Mouse (Mus musculus) embryo, embryonic 11 days (tissue): ENCODE data around the gene Plcl1.
A peak's percentile ranks its signal among the peaks of the same experiment; 100 is the strongest.

Experiments
- DNase-seq: peaks from one replicate; pipeline ENCODE4 v3.0.0-alpha.2; 2015

Gene Plcl1

DNA sequence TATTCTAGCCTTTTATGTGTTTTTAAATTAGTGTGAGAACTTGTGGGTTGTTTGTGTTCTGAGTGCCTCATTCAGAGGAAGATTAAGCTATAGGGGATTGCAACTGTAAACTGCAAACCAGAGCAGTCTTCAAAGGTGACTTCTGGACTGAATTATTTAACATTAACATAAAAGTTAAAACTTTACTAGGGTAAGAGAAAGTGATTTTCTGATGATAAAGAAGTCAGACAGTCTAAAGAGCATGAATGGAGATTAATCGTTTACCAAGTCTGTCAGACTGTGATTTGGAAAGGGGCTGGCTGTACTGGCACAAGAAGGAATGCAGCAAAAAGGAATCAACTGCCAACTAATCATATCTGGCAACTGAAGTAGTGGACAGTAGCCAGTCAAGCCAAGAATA, 301.2 kb downstream of the Plcl1 start:
- no peak for DNase-seq

DNA sequence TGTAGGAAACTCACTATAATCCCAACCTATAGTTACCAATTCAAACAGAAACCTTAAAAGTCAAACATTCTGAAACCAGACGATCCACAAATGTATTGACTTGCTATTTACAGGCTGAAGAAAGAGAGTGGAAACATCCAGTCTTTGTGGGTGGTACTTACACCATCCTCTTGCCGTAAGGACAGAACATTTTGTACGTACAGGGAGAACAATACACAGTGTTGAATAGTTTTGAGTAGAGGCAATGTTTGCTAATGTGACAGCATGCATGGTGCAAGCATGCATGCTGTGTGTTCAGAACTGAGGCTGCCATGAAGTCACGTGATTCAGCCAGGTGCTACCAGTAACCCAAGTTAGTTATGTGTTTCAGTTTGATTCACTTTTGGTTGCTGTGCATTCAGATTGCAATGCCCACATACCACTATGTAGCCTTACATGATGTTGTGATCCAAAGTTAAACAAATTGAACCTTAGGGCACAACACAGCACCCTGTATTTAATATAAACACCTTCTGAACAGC, 311.6 kb downstream of the Plcl1 start:
- DNase-seq: no peak

DNA sequence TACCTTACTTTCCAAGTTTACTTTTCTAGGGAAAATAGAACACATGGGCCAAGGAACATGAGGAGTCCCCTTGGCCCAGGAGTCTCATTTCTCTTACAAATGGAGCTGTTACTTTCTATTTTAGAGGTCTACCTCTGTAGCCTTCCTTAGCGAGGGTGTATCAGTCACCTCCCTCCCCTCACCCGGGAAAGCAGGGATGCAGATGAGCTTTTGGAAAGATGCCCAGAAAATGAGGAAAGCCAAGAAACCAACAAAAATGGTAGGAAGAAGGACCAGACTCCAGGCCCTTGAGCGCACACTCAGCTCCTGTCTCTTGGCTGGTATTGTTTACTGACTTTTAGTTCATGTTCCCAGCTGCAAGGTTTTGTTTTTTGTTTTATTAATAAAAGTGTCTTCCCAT, 319.7 kb downstream of the Plcl1 start:
- no peak for DNase-seq

DNA sequence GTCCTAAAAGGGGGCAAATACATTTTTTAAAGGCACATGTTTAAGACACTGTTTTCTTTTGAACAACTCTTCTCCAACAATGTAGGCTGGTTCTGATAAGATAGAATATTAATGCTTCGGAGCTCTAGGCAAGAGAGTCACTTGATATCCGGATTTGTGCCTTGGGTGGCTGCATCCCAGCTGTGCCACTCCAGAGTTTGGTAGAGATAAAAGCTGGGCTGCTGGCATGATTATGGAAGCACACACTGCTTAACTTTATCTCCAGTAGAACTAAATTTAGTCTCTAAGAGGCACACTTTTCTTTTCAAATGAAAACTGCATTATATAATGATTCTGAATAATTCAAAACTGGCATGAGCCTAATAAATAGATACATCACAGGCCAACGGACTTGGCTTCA, 323.6 kb downstream of the Plcl1 start:
- DNase-seq: no peak

DNA sequence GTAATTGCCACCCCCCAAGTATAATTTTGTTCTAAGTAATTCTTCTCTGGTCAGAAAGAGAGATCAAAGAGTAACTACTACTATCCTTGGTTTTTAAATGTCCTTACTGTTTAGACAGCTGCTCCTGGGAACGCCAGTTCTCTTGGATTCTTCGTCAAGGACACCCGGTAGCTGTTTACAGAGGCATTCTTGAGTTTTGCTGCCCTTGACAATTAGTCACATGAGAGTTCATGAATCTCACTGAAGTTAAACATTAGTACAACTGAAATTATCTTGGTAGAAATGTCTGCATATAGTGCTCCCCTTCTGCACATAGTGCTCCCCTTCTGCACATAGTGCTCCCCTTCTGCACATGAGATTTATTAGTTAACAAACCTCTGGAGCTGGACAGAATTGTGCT, 327.2 kb downstream of the Plcl1 start:
- DNase-seq: no peak

DNA sequence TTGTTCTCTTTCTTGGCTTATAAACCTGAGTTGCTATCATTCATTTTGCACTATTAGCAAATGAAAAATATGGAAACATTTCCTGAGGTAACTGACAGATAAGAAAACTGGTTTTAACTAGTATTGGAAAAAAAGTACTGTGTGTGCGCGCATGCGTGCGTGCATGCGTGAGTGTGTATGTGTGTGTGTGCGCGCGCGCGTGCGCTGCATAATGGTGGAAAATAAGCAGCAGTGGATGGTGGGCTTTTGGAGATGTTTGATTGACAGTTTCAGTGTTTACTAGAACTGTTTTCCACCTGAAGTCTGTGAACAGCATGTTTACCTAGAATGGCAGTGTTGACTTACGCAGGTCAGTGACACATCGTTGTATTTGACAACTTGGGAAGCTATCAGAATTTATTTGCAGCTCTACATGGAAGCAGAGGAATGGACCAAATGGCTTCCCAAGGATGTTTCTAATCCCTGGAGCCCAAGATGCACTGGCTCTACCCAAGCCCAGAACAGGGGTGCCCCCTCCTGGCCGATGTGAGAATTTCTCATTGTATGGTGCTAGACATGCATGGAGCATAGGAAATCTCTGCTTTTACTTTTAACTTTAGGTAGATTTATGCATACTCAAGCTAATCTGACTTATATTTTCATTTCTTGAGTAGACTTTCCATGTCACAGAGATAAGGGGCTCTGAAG, 330.5 kb downstream of the Plcl1 start:
- peak; percentile 85 for DNase-seq

DNA sequence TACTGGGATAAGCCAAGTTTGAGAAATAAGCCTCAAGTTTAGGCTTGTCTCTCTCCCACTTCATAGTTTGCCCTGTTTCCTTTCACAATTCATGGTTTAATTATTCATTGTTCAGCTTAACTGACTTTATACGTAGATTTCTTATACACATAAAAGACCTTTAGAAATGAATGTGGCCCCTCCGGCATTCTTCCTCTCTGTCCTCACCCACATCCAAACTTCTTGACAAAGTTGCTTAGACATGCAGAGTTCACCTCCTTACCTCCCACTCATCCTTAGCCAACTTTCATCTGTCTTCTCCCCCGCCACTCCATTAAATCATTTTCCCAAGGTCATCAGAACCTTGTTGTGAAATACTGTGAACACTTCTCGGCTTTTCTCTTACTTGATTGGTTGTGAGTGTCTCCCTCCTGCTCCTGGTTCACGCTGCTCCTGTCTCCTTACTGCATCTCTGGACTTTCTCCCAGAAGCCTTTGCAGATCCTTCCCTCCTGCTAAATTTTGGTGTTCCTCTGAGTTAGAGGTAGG, 331.1 kb downstream of the Plcl1 start:
- no peak for DNase-seq

DNA sequence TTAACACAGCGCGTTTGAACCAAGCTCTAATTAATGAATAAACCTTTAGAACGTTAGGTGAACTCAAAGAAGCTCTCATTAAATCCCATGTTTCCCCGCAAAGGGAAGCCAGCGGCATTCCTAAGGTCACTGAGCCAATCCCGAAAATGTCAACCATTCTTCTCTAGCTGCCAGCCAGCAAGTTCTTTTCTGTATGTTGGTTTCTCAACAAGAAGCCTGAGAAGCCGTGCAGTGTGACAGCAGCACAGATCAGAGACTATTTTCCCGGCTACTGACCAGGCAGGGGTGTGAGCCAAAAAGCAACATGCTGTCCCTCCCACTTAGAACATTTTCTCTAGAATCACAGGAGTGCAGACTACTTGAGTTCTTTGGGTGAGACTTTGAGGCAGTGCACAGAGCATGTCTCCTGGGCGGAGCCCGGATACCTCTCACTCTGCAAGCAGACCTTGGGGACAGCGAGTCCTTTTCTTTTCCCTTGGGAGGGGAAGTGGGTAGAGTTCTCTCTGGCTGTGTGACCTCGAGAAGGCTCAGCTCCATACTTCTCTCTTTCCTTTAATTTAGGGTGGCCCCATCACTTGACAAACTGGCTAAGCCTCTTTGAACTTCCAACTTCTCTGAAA, 333.1 kb downstream of the Plcl1 start:
- no peak for DNase-seq

DNA sequence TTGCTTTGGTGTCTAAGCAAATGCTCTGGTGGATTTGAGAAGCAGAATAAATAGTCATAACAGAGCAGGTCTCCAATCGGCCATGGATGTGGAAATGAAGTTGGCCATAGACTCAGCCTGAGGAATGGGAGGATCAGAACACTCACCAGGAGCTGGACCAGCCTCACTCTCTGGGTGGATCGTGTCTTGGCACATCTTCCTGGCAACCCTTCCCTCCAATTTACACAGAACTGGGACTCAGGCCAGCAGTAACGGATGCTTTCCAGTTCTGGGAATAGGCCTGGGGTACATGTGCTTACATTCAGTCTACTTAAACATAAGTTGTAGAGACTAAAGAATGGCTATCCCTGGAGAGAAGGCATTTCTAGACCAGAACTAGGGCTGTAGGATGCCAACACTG, 336.2 kb downstream of the Plcl1 start:
- no peak for DNase-seq

DNA sequence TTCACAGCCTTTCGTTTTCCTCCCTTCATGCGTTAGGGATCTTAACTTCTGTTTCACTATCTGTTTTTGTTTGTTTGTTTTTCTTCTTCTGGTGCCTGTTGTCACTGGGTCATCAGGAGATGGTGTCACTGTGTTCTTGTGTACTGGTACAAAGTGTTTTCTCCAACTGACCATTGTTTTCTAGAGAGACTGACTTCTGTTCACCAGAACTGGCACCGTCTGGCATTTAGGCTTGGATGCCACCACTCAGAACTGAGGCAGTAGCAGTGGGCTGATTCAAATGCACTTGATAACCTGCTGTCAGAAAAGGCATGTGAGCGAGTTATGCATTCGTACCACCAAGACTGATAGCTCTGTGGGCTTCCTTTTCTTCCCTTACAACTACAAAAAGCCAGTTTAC, 342.8 kb downstream of the Plcl1 start:
- DNase-seq: no peak

DNA sequence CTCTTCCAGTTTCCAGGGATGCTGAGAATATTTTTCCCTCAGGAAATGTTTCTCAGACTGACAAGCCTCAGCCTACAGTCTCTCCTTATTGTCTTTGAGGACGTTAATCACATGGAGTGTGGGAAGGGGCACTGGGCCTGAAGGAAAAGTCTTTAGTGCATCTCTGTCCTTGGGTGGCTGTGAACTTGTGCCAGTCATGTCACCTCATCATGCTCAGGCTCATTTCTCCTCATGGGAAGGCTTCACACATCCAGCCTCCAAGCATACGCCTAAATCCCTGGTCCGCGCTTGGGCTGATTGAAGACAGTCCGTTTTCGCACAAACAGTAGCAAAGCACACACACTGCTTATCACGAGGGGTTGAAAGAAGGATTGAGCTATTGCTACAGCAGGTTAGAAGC, 344.0 kb downstream of the Plcl1 start:
- no peak for DNase-seq

DNA sequence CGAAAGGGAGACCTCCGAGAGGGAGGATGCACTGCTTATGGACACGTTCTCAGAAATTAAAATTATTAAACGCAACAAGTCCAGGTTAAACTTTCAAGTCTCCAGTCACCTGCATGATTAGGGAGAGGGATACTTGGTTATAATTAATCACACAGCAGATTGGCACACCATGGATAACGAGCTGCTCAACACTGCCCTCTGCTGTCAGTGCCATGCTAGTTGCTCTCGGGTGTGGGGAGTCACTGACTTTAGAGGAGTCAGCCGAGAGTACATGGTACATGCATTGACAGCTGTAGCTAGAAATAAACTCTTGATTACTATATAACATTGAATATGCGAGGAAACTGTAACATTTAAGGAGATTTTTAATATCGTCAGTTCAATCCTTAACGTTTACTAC, 350.0 kb downstream of the Plcl1 start:
- peak; percentile 50 for DNase-seq

DNA sequence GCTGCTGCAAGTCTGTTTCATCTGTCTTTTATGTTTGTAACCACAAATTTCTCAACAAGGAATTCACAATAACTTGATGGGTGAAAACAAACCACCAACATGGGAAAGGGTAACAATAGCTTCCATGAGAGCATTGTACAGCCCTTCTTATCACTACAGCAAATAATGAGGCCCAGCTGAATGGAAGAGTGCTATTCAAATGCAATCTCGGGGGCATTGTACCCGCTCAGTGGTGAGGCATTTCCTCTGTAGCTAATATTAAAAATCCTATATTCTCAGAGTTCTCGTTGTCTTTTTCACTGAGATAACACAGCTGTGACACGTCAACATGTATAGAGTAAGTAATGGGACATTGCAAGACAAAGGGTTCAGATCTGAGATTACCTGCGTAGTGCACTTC, 356.6 kb downstream of the Plcl1 start:
- no peak for DNase-seq

DNA sequence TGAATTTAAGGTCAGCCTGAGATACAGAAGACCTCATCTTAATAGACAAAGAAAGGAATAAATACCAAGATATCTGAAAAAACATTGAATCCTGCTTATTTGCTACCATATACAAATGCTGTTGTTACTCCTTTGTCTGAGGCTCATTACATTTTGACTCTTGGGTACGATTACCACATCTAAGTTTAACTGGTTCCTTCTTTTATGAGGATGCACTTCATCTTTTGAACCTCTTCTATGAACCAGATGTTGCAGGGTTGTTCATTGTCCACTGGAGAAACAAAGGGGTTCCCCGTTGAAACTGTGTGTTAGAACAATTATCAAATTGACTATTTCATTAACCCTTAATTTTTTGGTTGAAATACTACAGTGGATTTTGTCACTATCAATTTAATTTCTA, 357.4 kb downstream of the Plcl1 start:
- DNase-seq: no peak

DNA sequence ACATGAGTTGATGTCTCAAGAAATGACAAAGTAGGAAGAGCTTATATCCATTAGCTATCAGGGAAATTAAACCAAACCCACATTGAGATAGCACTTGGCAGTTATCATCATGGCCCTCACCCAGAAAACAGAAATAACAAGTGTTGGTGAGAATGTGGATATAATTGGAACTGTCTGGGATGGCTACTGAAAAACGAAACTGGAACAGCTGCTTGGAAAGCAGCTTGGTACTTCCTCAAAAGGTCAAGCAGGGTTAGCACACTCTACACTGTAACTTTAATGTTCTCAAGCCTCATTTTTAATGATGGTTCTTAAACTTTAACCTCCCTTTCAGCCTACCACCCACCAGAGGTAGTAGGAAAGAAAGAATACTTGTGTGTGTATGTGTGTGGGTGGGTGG, 361.0 kb downstream of the Plcl1 start:
- no peak for DNase-seq

DNA sequence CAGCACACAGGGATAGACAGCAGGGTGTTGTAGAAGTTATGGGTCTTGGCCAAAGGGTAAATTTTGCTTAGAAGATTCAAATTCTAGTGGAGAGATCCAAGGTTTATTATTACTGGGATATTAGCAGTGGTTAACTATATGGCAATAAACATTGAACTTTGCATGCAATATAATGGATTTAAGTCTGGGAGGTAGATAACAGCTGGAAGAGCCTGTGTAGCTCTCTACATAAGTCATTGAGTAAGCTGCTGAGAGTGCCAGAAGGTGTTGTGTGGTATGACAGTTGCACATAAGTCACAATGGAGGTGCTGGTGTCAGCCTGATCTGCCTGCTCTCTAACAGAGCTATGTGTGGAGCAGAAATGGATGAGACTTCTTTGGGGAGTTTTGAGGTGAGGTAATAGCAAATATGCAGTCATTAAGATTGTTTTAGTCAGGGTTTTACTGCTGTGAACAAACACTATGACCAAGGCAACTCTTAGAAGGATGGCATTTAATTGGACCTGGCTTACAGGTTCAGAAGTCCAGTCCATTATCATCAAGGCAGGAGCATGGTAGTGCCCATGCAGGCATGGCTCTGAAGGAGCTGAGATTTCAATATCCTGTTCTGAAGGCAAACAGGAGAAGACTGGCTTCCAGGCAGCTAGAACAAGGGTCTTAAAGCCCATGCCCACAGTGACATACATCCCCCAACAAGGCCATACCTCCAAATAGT, 364.5 kb downstream of the Plcl1 start:
- no peak for DNase-seq

DNA sequence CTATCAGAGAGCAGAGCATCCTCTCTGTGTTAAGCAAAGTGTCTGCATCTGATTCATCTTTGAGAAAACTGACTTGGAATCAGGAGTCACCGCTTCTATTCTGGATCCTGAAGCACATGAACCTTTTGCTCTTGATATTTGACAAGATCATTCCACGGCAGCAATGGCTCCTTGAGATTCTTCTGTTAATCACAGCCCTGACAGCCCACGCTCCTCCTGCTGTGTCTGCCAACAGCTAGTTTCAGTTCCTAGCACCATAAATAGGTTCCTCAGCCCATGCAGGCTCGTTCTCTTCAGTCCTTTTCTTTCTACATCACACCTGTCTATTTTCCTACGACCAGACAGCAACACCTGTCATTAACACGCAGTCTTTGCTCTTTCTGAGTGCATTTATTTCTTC, 387.1 kb downstream of the Plcl1 start:
- no peak for DNase-seq
